Mouse (Mus musculus) G1E-ER4 (cell line): ENCODE results near the gene Myh6. TPM values are rescaled to one million over a fixed set of nuclear protein-coding genes. Genes with fewer than 3 reads are reported as not detected.

Source experiments
- GATA1 ChIP-seq: IDR thresholded peaks from one replicate; pipeline ENCODE4 v1.8.0; 2012; ENCODE audit warnings: low read length, inconsistent platforms
- polyA plus RNA-seq: library from polyadenylated mRNA; stranded (reverse); fragments of >175 nt; gene quantifications from 2 replicates; pipeline ENCODE4 v1.2.3, GENCODE M21; 2012

Myh6 gene
- polyA plus RNA-seq, 1 experiment = 0.01 TPM

DNA sequence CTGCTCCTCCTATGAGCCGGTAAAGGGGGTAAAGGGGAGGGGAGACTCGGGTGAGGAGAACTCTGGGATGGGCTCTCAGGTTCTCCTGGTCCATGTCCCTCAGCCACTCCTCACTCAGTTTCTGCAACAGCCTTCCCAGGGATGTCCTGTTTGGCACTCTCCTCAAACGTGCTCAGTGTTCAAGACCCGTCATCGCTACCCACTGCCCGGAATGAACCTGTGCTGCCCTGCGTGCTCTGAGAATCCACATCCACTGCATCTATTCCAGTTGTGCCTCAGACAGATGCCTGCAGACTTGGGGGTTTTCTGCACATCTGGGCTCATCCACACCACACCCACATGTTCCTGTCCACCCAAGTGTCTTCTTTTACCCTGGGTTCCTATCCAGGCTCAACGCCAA lies 24.2 kb downstream of the Myh6 start:
- TF ChIP-seq GATA1 = no peak

DNA sequence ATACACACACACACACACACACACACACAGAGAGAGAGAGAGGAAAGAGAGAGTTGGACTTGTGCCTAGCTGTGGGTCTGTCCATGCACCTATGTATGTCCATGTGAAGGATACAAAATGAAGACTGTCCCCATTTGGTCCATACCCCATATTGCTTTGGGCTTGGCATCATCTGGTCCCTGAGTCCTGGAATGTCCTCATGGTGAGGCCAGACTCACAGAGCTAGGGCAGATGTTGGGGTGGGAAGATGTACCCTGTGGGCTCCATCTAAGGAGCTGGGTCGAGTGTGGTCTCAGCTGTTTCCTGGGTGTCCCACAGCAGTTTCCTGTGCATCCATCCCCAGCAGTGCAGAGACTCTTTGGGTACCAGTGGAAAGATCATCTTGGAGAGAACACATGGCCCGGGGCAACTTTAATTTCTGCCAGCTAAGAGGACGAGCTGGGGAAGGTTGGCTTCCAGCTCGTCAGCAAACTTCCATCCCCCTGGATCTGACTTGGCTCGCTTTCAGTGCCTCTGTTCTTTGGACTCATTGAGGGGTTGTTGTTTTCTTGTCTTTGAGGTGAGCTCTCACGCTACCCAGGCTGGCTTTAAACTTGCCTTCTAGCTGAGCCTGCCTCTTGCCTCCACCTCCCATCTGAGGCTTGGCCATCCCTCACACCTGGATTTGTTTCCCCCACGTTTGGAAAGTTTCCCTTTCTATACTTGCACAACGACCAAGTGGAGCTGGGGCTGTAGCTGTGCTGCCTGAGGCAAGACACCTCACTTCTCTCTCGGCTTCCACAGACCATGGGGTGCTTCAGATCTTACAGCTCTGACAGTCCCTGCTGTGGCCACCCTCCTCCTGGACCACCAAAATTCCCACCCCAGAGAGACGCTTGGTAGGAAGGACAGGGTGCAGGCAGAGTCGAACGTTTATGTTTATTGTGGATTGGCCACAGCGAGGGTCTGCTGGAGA lies 25.4 kb downstream of the Myh6 start:
- TF ChIP-seq GATA1 = no peak

DNA sequence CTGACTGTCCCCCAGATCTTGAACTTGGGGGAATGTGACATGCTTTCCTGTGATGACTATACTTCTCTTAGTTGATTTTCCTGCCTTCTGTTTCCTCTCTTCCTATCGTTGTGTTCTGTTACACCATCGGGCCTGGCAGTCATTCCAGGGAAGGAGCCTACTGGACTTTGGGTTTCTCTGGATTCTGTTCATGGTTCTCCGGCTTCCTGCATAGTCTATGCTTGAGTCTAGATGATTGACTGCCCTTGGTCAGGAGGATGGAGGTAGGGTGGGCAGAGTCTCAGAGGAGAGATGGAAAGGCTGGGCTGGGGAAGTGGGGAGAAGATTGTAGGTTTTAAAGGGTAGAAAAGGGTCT lies 26.6 kb downstream of the Myh6 start:
- no peak for TF ChIP-seq GATA1

DNA sequence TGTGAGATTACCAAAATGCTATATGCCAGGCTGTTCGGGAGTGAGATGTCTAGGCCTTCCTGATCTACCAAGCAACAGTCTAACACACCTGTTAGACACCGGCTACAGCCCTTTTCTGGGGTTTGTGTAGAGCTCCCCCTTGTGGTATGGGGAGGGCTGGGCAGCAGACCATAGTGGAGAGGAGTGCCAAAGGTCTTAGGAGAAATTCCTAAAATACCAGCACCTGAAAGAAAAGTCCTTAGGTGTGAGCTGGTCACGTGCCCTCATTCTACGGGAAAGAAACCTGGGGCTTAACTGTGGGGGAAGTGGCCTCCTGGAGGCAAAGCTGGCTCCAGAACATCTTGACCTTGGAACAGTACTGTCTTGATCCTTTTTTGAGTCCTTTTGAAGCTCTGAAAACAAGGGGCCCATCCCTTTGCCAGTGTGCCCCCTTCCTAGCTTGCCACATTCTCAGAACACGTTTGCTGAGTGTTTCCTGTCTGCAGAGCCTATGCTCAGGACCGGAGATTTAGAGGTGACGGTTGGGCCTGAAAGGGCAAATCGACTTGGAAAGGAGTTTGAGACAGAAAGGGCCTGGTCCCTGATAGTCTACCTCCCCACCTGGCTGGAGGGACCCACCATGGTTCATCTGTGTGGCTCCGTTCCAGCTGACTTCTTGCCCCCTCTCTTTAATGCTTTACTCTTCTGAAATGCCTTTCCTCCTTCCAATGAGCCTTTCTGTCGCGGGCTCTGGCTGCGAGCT lies 27.1 kb downstream of the Myh6 start:
- TF ChIP-seq GATA1 = no peak

DNA sequence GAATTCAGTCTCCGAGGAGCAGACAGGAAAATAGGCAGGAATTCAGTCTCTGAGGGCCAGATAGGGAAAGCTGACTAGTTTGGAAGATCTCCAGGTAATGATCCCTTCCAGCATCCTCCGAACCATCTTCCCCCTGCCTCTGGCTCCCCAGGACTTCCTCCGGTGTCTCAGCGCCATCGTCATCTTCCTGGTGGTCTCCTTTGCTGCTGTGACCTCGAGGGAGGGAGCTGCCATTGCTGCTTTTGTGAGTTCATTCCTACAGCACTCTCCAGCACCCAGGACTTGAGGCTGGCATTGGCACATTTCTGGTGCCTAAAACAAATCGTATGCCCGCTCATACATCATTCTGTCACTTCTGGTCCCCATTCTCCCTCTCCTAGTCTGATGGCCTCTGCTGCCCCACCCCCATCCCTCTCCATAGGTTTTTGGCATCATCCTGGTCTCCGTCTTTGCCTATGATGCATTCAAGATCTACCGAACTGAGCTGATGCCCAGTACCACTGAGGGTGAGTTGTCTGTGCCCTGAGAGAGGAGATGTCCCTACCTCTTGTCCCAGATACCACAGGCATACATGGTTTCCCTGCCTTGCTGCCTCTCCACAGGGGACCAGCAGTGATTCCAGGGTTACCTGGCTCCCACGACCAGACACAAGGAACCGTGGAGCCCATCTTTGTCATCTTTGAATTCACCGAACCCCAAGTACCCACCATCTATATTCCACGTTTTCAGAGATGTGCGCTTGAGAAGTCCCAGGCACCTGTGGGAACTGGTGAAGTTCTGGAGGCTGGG lies 28.1 kb downstream of the Myh6 start:
- no peak for TF ChIP-seq GATA1

DNA sequence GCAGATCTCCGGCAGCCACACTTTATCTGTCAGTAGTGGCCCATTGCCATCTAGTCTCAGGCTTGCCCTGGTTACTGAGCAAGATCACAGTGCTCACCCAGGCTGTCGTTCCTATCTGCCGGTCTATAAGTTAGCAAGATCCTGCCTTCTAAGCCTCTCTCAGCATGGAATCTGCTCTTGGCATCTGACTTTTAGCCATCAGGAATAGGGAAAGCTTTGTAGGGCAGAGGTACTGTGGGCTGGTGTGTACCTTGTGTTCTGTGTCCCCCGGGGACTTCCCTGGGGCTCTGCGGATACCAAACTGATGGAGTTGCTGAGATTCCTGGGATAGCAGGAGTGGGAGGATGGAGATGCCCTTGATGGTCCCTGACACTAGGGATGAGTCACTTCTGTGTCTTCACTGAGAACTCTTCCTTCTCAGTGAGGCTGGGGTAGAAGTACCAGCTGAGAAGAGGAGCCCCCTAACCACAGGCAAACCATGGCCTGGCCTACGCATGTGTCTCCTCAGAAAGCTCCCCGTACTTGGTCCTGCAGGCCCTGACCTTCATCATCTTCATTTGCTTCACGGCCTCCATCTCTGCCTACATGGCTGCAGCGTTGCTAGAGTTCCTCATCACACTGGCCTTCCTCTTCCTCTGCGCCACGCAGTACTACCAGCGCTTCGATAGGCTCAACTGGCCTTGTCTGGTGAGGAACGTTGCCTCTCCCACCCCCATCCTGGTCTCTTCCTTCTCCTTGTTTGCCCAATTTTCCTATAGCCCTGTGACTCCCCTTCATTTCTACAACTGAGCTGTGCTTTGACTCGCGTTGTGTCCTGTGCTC lies 29.2 kb downstream of the Myh6 start:
- no peak for TF ChIP-seq GATA1

DNA sequence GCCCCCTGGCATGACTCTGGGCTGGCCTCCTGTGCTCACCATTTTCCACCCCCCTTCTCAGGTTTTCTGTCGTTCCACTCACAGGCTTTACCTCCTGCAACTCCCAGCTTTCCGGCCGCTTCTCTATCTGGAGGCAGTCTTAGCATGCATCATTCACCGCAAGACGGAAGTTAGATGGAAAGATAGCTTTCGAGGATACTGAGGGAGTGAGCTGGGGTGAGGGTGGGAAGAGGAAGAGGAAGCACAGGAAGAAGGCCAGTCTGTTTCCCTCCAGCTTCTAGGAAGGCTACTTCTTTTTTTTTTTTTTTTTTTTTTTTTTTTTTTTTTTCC lies 29.9 kb downstream of the Myh6 start:
- TF ChIP-seq GATA1 = no peak

DNA sequence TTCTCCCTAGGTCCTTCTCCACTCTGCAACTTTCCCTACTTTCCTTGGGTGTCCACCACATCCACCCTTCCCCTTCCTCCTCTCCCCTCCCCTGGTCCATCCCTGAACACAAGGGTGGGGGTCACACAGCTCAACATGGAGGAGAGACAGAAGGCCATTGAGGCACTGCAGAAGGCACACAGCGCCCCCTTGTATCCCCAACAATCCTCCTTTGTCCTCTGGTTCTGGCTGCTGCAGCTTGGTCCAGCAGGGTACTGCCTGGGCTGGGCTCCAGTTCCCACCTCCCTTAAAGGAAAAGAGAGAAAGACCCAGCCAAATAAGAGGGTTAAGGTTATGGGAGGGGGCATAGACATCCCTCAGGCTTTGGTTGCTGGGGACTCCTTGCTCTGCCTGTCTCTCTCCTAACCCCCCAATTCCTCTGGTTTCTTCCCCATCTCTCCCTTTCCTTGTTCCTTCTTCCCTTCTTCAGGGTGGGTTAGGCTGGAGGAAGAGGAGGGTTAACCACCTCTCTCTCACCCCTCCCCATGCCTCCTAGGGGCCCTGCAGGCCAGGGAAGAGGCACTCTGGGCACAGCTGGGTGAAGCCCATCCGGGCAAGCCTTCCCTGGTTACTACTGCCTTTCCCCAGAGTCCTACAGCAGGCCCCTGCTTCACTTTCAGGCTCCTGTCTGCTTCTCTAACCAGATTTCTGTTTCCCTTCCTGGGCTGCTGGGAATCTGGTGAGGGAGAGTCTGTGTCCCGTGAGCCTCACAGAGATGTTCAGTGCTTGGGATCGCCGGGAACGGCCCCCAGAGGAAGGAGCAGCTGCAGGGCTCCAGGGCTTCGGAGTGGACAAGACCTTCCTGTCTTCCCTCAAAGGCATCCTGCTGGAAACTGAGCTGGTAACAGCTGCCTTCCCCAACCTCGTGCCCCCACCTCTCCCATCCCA lies 30.6 kb downstream of the Myh6 start, which contains the start of gene Cmtm5:
Gene Cmtm5 (plus strand): TSS at position 358 of the 927 bp plus-strand sequence.
- TF ChIP-seq GATA1 = no peak

DNA sequence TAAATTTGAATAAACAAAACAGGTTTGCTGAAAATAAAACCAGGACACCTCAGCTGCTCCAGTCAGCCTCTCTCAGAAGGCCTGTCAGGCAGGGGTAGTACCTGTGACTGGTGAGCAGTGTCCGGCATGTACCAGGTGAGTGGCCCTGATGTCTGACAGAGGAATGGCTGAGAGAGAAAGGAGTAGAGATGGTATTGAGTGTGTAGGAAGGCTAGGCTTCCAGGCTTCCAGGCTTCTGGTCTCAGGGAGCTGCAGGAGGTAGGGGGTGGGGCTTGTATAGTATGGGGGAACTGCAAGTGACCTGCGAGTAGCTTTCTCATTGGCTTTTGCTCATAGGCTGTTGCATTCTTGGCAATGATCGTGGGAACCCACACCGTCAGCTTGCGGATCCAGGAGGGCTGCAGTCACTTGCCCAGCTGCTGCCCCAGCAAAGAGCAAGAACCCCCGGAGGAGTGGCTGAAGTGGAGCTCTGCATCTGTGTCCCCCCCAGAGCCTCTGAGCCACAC lies 34.0 kb downstream of the Myh6 start, which contains the start of gene Il25:
Gene Il25 (plus strand): TSS at position 51 of the 506 bp plus-strand sequence.
- no peak for TF ChIP-seq GATA1

DNA sequence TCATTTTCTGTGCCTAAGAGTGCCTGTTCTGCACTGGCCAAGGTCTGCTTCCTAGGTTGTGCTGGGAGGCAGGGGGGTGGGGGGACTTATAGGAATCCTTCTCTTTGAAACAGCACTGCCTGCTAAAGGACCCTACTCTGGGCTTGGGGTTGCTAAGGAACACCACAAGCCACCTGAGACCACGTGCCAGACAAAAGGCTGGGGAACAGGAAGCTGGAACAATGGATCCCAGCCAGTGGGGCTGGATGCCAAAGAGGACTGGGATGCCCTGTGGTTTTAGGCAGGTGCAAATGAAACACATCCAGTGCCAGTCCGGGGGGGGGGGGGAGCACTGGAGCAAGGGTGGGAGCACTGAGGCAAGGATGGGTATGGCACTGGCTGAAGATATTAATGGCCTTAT lies 36.3 kb downstream of the Myh6 start:
- TF ChIP-seq GATA1 = no peak

DNA sequence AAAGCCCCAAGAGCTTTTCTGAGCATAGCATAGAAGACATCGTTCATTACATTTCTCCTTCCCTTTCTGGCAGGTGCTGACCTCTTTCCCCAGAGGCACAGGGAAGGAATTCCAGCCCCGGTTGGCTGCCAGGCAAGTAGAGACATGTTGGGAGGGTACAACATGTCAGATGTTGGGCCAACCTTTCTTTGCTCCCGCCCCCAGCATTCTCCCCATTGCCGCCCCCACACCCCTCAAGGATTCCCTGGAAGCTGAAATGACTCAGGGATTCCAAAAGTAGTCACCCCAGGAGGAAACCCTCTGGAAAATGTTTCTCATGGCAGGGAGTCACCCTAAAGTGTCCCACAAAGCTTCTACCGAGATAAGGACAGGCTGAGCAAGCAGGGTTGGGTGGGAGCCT lies 36.9 kb downstream of the Myh6 start:
- no peak for TF ChIP-seq GATA1

DNA sequence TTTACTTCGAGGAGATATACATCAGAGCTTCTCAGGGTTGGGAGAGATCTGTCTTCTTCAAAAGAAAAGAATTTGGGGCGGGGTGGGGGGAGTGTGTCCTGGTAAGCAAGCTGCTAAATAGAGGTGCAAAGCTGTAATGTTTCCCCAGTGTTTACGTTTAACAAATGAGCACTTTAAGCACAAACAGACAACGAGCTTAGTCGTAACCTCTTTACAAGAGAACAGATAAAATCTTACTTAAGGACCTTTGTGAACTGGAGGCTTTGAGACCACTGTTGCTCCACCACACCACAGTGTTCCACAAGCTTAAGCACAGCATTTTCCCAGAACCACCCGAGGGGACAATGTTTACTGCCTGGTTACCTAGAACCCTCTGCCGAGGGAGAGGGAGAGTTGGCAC lies 39.4 kb downstream of the Myh6 start:
- no peak for TF ChIP-seq GATA1

DNA sequence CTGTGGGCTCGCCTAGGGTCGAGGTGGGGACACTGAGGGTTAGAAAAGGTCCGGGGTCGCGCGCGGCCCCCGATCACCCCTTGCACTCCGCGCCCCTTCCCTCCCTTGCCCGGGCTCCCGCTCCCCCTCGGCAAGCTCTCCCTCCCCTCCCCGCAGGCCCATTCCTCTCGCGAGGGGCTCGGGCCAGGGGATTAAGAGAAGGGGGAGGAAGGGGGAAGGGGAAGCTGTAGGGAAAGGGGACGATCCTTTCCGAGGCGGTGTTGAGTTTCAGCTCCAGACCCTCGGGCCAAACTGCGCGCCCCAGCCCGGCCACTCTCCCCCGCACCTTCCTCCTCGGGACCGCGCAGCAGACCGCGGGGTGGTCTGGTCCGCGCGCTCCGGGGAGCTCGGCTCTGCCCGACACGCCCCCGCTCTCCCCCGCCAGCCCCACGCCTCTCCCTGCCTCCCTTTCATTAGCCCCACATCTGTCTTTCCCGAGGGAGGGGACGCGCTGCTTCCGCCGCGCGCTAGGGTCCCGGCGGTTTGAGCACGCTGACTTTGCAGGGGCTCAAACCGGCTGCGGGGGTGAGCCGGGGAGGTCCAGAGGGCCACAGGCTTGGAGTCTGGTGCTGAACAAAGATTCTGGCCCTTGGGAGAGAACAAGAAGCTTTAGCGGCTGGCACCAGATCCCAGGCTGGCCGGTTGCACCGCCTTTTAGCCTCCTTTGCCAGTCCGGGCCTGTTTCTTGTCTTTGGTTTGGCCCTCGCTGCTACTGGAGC lies 40.1 kb downstream of the Myh6 start:
- no peak for TF ChIP-seq GATA1
